Mouse (Mus musculus) heart, embryonic 12.5 days (tissue): ENCODE data around the gene Chrna3. TPM values are rescaled to one million over a fixed set of nuclear protein-coding genes. Genes with fewer than 3 reads are reported as not detected.

Experiments used
- ATAC-seq: fragments of 200-750 bp; cut with Nextera tagmentation; 2 replicates; pipeline ENCODE4 v1.8.0; 2017; ENCODE audit warnings: moderate TSS enrichment, moderate library complexity; ENCODE audit not compliant: insufficient number of reproducible peaks, low FRiP score
- H3K27ac ChIP-seq: fragments of 300-500 bp; sonication (generic); 2 replicates; pipeline ENCODE4 v1.5.1; 2016; ENCODE audit warnings: mild to moderate bottlenecking, moderate library complexity; ENCODE audit not compliant: poor library complexity, severe bottlenecking
- H3K27me3 ChIP-seq: fragments of 300-500 bp; sonication (generic); replicated peaks from 2 replicates; pipeline ENCODE4 v1.6.1; 2016; ENCODE audit warnings: mild to moderate bottlenecking, moderate library complexity
- H3K36me3 ChIP-seq: fragments of 300-500 bp; sonication (generic); 2 replicates; pipeline ENCODE4 v1.6.1; 2016; ENCODE audit warnings: mild to moderate bottlenecking, moderate library complexity
- H3K4me1 ChIP-seq: fragments of 300-500 bp; sonication (generic); replicated peaks from 2 replicates; pipeline ENCODE4 v1.6.1; 2016; ENCODE audit warnings: mild to moderate bottlenecking
- H3K4me2 ChIP-seq: fragments of 300-500 bp; sonication (generic); 2 replicates; pipeline ENCODE4 v1.6.1; 2016; ENCODE audit warnings: mild to moderate bottlenecking, moderate library complexity
- H3K4me3 ChIP-seq: fragments of 300-500 bp; sonication (generic); 2 replicates; pipeline ENCODE4 v1.5.1; 2016; ENCODE audit warnings: mild to moderate bottlenecking
- H3K9ac ChIP-seq: fragments of 300-500 bp; sonication (generic); 2 replicates; pipeline ENCODE4 v1.6.1; 2016; ENCODE audit warnings: mild to moderate bottlenecking, moderate library complexity
- H3K9me3 ChIP-seq: fragments of 300-500 bp; sonication (generic); replicated peaks from 2 replicates; pipeline ENCODE4 v1.6.1; 2016; ENCODE audit warnings: mild to moderate bottlenecking, moderate library complexity
- WGBS: fragments of 180-500 bp; shearing (Covaris S2); methylation state at CpG from one replicate; pipeline ENCODE4 v1.1.7; 2016; 5-methylcytosine and 5-hydroxymethylcytosine counted together
- polyA plus RNA-seq: library from polyadenylated mRNA; unstranded; fragments of >200 nt; fragmentation: Nextera tagmentation; extraction: Ambion mirVana; gene quantifications from 2 replicates; pipeline ENCODE4 v1.2.1, GENCODE M21; 2016

The Chrna3 gene
- polyA plus RNA-seq = 0.13 TPM in 1 of 2 replicates, not detected in the other

DNA sequence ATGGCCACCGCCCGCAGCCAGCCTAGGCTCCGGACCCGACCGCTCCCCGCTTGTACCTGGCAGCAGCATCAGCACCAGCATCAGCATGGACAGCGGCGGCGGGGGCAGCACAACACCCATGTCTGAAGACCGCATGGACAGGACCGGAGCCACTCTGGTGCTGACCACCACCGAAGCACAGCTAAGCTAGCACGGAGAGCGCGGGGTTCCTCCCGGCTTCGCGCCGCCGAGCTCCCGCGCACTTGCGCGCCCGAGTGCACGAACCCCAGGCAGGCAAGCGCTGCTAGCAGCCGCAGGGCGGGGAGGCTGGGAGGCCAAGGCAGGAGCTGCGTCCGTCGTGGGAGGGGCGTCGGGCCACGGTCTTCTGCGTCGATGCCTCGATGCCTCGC is at the start of gene Chrna3:
Gene Chrna3, minus strand, starts transcription at position 288 of the 389 bp plus-strand sequence.
- Histone ChIP-seq H3K4me1 (peaks cover 10% of the 10 kb centered on the region), H3K4me3 (peak within 1 kb of the TSS; percentile 34), H3K27ac (no peak within 1 kb of the TSS), H3K4me2 (peak within 1 kb of the TSS; percentile 64), H3K9me3 (no peaks in the 10 kb centered on the region), H3K27me3 (peaks cover 51% of the 10 kb centered on the region), H3K9ac (no peak within 1 kb of the TSS), H3K36me3 (no peaks in the 10 kb centered on the region)
- WGBS = under 1% methylated on average over 39 of the region's 39 CpGs
- 0 out of 2 replicates have a peak, but pooled peaks have one; percentile 39 for ATAC-seq

DNA sequence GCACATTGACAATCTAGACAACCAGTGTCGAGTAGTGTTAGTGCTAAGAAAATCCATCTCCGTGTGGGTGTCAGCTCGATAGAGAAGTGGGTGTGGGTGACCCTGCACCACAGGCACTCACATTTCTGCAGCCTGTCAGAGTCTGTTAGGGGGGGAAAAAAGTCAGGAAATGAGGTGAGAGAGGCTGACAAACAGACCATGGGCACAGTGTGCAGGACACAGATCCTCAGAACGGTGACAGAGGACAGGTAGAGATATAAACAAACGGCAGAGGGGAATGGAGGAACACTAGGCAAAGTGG is 41.6 kb upstream of the Chrna3 start:
- 0 out of 2 replicates have a peak, but pooled peaks have one; percentile 22 for ATAC-seq
- H3K9ac ChIP-seq = no peak overlapping the region
- no peaks in the 10 kb centered on the region for H3K36me3 ChIP-seq
- peak overlapping the region; percentile 25; the same call in 1 of the 2 replicates for H3K4me2 ChIP-seq
- H3K9me3 ChIP-seq = no peaks in the 10 kb centered on the region
- 14% methylated on average over 5 of the region's 5 CpGs for WGBS
- no peaks in the 10 kb centered on the region for H3K27me3 ChIP-seq
- no peak overlapping the region for H3K27ac ChIP-seq
- no peak overlapping the region for H3K4me3 ChIP-seq
- H3K4me1 ChIP-seq = peaks cover 20% of the 10 kb centered on the region; the same call in 1 of the 2 replicates

DNA sequence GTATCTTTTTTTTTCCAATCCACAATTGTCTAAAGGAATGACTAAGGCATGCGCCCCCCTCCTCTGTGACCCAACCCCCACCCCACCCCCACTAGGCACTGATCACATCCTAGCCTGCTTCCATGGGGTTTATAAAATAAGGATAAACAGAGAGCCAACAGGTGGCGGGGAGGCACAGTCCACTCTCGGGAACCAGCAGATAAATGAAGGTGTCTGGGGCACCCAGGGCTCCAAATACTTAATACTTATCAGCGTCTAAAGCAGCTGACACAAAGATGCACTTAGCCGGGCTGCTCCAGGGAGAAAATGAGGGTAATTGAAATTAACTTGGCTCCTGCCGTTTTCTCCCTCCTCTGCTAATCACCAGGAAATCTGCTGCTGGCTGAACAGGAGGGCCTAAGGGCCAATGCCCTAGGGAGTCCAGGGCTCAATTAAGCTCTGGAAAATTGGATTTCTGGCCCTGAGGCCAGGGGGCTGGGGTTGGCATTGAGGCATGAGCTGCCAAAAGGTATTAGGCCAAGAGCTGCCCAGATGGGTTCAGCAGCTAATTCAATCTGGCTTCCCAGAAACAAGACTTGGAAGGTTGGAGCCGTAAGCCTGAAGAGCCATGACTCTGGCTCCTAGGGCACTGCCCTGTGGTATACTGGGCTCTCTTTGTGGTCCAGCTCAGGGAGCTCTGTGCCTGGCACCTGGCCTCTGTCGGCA is 41.0 kb upstream of the Chrna3 start:
- Histone ChIP-seq H3K27ac (no peak overlapping the region), H3K4me2 (peak overlapping the region; percentile 25; the same call in 1 of the 2 replicates)
- WGBS = 21% methylated on average over 8 of the region's 8 CpGs

DNA sequence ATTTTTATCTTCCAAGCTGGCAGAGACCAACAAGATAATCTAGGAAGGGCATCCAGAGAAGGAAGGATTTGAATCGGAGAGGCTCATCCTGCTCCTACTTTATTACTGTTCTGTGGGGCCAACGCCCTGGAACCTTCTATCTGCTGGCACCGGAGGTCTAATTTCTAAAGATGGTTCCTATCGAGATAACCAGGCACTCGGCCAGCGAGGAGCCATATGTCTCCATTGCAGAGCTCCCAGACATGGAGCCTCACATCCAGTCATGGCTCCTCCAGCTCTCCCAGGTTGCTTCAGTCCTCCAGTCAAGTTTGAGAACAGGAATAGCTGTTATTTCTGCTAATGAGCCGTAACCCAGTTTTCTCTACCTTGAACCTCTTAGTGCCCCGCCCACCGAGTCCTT is 38.9 kb upstream of the Chrna3 start:
- Histone ChIP-seq H3K27me3 (no peaks in the 10 kb centered on the region), H3K36me3 (no peaks in the 10 kb centered on the region), H3K9ac (no peak overlapping the region), H3K4me2 (no peak overlapping the region), H3K9me3 (no peaks in the 10 kb centered on the region), H3K4me3 (no peak overlapping the region), H3K4me1 (peaks cover 20% of the 10 kb centered on the region; the same call in 1 of the 2 replicates), H3K27ac (no peak overlapping the region)
- no peak for ATAC-seq
- 81% methylated on average over 9 of the region's 9 CpGs for WGBS

More for the DNA sequence above, 41.0 kb upstream of the Chrna3 start:
- H3K4me1 ChIP-seq = peaks cover 20% of the 10 kb centered on the region; the same call in 1 of the 2 replicates
- no peak overlapping the region for H3K4me3 ChIP-seq
- no peak; the same call in 1 of the 2 replicates for ATAC-seq
- no peaks in the 10 kb centered on the region for H3K9me3 ChIP-seq
- no peaks in the 10 kb centered on the region for H3K27me3 ChIP-seq
- no peak overlapping the region for H3K9ac ChIP-seq
- H3K36me3 ChIP-seq = no peaks in the 10 kb centered on the region

DNA sequence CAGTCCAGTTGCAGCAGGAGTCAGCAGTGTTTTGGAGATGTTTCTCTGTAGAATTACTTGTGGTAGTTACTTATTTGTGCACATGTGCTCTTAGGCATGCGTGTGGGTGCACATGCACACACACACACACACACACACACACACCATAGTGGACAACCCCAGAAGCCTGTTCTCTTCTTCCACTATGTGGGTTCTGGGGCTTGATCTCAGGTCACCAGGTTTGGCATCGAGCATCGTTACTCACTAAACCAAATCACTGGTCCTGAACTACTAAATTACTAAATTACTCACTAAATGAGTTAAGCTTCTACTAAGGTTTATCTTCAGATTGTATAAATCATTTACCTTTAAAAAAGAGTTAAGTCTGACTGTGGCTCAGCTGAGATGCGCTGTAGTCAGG is 31.7 kb upstream of the Chrna3 start:
- Histone ChIP-seq H3K4me1 (no peaks in the 10 kb centered on the region), H3K9me3 (no peaks in the 10 kb centered on the region), H3K9ac (no peak overlapping the region), H3K4me3 (no peak overlapping the region), H3K27me3 (no peaks in the 10 kb centered on the region), H3K36me3 (no peaks in the 10 kb centered on the region), H3K4me2 (no peak overlapping the region), H3K27ac (no peak overlapping the region)
- 84% methylated on average over 4 of the region's 4 CpGs for WGBS
- ATAC-seq = no peak

DNA sequence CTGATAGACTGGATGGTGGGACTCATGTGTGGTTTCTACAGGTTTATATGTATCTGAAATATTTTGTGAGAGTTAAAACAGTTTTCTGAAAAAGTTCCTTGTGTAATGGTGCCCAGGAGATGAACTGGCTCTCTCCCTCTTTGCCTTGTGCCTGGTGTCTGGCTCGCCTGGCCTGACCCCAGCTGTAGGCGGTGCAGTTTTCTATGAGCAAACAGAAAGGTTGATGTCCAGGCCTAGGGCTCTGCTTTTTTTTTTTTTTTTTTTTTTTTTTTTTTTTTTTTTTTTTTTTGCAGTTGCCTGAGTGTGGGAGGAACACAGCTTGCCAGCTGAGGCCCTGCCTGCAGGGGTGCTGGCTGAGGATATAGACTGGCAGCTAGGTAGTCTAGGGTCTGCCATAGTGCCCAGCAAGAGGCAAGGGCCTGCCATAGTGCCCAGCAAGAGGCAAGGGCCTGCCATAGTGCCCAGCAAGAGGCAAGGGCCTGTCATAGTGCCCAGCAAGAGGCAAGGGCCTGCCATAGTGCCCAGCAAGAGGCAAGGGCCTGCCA is 29.1 kb upstream of the Chrna3 start:
- H3K4me2 ChIP-seq = no peak overlapping the region
- H3K4me1 ChIP-seq = no peaks in the 10 kb centered on the region
- WGBS = 68% methylated on average over 2 of the region's 2 CpGs
- no peaks in the 10 kb centered on the region for H3K9me3 ChIP-seq
- H3K27ac ChIP-seq = no peak overlapping the region
- no peaks in the 10 kb centered on the region for H3K27me3 ChIP-seq
- no peaks in the 10 kb centered on the region for H3K36me3 ChIP-seq
- no peak overlapping the region for H3K9ac ChIP-seq
- H3K4me3 ChIP-seq = no peak overlapping the region
- no peak for ATAC-seq

- Histone ChIP-seq H3K4me1 (peaks cover 11% of the 10 kb centered on the region), H3K36me3 (no peaks in the 10 kb centered on the region), H3K4me3 (peak within 1 kb of the TSS; percentile 61), H3K9me3 (no peaks in the 10 kb centered on the region), H3K9ac (peak within 1 kb of the TSS; percentile 68), H3K27me3 (peaks cover 14% of the 10 kb centered on the region), H3K4me2 (peak within 1 kb of the TSS; percentile 96), H3K27ac (no peak within 1 kb of the TSS)
- peak; percentile 51 for ATAC-seq
- WGBS = 1% methylated on average over 23 of the region's 23 CpGs
These were observed 22.0 kb upstream of the Chrna3 start, which contains the start of gene Chrnb4 for GRCm38 (mm10) chr9:55048211-55048880. TSS of gene Chrnb4 (minus strand) at chr9:55048779.

- H3K9me3 ChIP-seq = no peaks in the 10 kb centered on the region
- H3K27ac ChIP-seq = no peak overlapping the region
- no peak overlapping the region for H3K9ac ChIP-seq
- 0% methylated on average over 3 of the region's 3 CpGs for WGBS
- peaks cover 11% of the 10 kb centered on the region for H3K4me1 ChIP-seq
- no peaks in the 10 kb centered on the region for H3K36me3 ChIP-seq
- ATAC-seq = no peak
- H3K4me3 ChIP-seq = no peak overlapping the region
- peaks cover 17% of the 10 kb centered on the region for H3K27me3 ChIP-seq
- H3K4me2 ChIP-seq = no peak overlapping the region
These were observed 20.4 kb upstream of the Chrna3 start for GRCm38 (mm10) chr9:55046764-55047163.

GRCm38 (mm10) chr9:55045001-55045400 is 18.6 kb upstream of the Chrna3 start:
- ATAC-seq = no peak
- no peak overlapping the region for H3K4me2 ChIP-seq
- H3K27me3 ChIP-seq = peaks cover 23% of the 10 kb centered on the region
- H3K4me1 ChIP-seq = peaks cover 11% of the 10 kb centered on the region
- H3K9ac ChIP-seq = no peak overlapping the region
- no peak overlapping the region for H3K4me3 ChIP-seq
- no peaks in the 10 kb centered on the region for H3K9me3 ChIP-seq
- 73% methylated on average over 2 of the region's 2 CpGs for WGBS
- no peak overlapping the region for H3K27ac ChIP-seq
- no peaks in the 10 kb centered on the region for H3K36me3 ChIP-seq

DNA sequence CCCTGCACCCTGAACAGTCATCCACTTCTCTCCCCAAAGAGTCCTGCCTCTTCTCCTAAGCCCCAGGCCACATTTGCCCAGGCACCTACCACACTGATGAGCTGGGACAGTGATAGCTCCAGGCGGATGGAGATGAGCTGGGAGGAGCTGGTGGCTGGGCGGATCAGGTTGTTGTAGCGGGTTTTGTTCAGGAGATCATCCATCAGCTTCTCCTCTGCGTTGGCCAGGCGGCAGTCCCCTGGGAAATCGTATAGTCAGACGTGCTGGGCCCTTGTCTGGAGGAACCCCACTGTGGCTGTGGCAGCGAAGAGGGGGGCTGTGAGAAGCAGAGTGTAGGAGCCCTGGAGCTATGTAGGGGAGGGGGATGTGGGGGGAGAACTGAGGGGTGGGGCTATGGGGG is 17.3 kb upstream of the Chrna3 start:
- ATAC-seq = no peak
- peaks cover 23% of the 10 kb centered on the region for H3K27me3 ChIP-seq
- H3K36me3 ChIP-seq = no peaks in the 10 kb centered on the region
- no peak overlapping the region for H3K27ac ChIP-seq
- H3K4me1 ChIP-seq = peaks cover 7% of the 10 kb centered on the region
- H3K4me3 ChIP-seq = no peak overlapping the region
- H3K4me2 ChIP-seq = peak overlapping the region; percentile 27
- WGBS = 16% methylated on average over 8 of the region's 8 CpGs
- H3K9me3 ChIP-seq = no peaks in the 10 kb centered on the region
- H3K9ac ChIP-seq = no peak overlapping the region

DNA sequence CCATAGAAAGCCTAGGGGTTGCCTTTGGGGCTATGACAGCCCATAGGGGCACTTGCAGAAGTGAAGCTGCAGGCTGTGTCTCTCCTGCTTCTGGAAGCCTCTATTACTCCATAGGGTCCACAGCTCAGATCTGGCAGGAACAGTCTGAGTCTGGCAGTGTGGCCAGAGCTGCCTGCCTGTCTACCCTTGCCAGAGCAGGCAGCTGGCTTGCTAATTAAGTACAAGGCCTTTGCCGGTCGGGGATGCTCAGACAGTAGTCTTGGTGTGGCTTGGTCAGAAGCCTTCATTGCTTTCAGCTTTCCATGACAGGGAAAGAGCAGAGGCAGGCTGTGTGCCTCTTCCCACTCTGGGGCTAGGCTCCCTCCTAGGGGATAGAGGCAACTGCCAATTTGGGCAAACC is 15.0 kb upstream of the Chrna3 start:
- Histone ChIP-seq H3K4me3 (no peak overlapping the region), H3K4me2 (no peak overlapping the region), H3K36me3 (no peaks in the 10 kb centered on the region), H3K9ac (no peak overlapping the region), H3K27me3 (peaks cover 12% of the 10 kb centered on the region; the same call in 1 of the 2 replicates), H3K9me3 (no peaks in the 10 kb centered on the region), H3K27ac (no peak overlapping the region), H3K4me1 (no peaks in the 10 kb centered on the region)
- ATAC-seq = no peak
- WGBS = 59% methylated on average over 2 of the region's 2 CpGs
